Mouse (Mus musculus) neutrophil, adult 5-6 weeks (primary cell): ENCODE results near the gene Trio. TPM values are rescaled to one million over a fixed set of nuclear protein-coding genes. Genes with fewer than 3 reads are reported as not detected.

Experiments used
- ATAC-seq: fragments of 151-379, 151-347 bp; 2 replicates; pipeline ENCODE4 v1.8.0; 2017; ENCODE audit warnings: mild to moderate bottlenecking, moderate TSS enrichment; ENCODE audit not compliant: insufficient number of reproducible peaks, poor library complexity, low FRiP score, severe bottlenecking; ENCODE audit errors: extremely low read depth
- total RNA-seq: library from RNA; stranded (forward); fragments of 200-1000 nt; gene quantifications from 2 replicates; pipeline ENCODE4 v1.2.3, GENCODE M21; 2017

Trio gene
- total RNA-seq, 1 experiment from 2014 or later = 28.9 TPM

GRCm38 (mm10) chr15:27905341-27905740 is 120.3 kb downstream of the Trio start:
- no peak for ATAC-seq

GRCm38 (mm10) chr15:27904346-27905005 is 121.2 kb downstream of the Trio start:
- ATAC-seq = no peak

GRCm38 (mm10) chr15:27901200-27901599 is 124.4 kb downstream of the Trio start:
- no peak for ATAC-seq

DNA sequence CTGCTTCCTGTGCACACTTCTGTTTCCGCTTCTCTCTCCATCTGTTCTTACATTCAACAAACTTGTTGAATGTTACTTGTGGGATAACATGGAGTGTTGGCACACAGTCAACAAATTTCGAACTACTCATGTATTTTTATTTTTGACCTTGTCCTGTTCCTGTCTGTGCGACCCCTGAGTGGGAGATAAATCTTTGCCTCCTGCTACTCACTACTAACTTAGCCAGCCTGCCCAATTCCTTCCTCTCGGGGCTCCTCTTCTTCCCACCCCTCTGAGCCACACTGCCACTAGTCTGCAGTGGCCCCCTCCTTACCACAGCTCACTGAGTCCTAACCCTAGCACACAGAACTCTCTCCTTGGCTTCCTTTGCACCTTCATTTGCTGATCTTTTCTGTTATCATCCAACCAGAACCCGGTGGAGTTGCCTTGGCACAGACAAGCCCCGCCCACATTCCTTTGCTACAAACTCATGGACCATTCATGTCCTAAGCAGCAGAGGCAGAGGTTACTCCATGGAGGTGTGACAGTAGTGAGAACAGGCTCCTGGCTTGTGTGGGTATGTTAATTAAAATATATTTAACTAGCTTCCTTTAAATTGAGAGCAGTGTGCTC is 126.7 kb downstream of the Trio start:
- ATAC-seq = no peak

- ATAC-seq = no peak
Measured at GRCm38 (mm10) chr15:27894112-27894511, 131.5 kb downstream of the Trio start.

DNA sequence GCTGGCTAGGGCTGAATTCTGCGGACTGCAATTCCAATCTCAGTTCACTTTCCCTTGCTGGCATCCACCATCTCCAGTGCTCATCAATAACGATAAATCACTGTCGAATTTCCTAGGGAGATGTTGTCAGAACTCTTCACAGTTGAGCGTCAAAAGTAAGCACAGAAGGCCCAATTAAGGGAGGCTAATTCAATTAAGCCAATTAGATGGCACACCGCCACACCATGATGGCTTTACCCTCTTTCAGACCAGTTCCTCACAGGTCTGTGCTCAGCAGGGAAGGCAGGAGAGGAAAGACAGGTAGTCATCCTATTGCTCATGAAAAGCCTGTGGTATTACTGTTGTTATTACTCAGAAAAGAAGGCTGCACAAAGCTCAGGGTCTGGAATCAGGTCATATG is 133.6 kb downstream of the Trio start:
- no peak for ATAC-seq

- no peak for ATAC-seq
Measured at GRCm38 (mm10) chr15:27890666-27891065, 135.0 kb downstream of the Trio start.

DNA sequence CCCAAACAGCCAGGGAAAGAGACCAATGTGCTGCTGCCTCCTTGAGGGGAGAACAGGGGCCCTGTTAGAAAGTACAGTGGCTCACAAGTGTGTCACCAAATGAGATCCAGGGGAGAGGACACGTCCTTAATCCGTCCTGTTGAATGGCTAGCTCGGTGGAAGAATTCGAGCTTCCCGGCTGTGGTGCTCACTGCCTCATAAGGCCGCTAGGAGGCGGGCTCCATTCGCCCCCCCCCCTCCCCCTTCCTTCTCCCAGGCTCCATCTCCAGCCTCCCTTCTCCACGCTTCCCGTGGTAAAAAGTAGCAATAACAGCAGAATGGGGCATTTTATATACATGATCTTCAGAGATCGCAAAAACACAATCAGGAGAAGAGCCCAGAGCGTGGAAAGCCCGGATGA is 137.5 kb downstream of the Trio start:
- no peak for ATAC-seq

- no peak for ATAC-seq
Measured at GRCm38 (mm10) chr15:27886992-27887391, 138.7 kb downstream of the Trio start.

- ATAC-seq = peak; percentile 67; the same call in 1 of the 2 replicates
Measured at GRCm38 (mm10) chr15:27884347-27885250, 141.0 kb downstream of the Trio start.

DNA sequence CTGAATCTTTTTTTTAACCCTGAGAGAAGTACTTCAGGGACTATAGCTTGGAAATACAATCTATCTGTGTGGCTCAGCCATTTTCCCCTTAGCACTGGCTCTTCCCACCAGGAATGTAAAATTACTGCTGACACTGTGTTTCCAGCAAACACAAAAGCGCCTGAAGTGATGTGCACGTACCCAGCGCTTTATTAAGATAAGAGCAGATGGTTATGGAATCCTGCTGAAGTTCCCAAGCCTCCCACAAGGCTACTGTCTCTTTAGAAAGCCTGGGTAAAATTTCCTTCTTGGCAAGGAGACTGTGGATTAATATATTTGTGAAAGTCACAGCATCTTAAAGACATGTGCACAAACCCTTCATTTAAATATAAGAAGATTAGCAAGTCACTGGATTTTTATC is 141.8 kb downstream of the Trio start:
- no peak for ATAC-seq

- peak; percentile 45 for ATAC-seq
Measured at GRCm38 (mm10) chr15:27882898-27883297, 142.8 kb downstream of the Trio start.

- ATAC-seq = no peak
Measured at GRCm38 (mm10) chr15:27877831-27878230, 147.8 kb downstream of the Trio start.

- ATAC-seq = no peak
Measured at GRCm38 (mm10) chr15:27876327-27876726, 149.3 kb downstream of the Trio start.

GRCm38 (mm10) chr15:27875753-27876152 is 149.9 kb downstream of the Trio start:
- ATAC-seq = no peak

DNA sequence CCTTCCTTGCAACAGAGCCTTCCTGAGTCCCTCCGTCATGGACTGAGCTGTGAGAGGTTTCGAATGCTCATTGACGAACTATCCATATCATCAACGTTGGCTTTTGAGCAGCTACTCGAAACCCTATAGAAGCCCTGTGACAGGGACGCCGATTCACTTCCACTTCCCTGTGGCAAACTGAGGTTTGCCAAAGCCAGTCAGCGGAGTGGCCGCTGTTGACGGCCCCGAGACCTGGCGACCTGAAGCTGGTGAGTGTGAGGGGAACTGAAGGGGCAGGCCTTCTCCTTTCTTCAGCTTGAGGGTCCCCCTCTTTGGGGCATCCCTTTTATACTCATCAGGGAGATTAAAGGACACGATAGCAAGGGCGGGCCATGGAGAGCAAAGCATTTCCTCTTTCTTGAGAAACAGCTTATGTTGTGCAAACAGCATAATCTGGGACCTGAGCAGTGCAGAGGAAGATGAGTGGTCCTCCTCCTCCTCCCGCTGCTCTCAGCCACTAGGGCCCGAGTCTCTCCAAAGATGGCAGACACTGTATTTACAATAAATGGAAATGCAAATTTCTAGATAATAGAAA is 151.8 kb downstream of the Trio start:
- peak; percentile 46; the same call in 1 of the 2 replicates for ATAC-seq

DNA sequence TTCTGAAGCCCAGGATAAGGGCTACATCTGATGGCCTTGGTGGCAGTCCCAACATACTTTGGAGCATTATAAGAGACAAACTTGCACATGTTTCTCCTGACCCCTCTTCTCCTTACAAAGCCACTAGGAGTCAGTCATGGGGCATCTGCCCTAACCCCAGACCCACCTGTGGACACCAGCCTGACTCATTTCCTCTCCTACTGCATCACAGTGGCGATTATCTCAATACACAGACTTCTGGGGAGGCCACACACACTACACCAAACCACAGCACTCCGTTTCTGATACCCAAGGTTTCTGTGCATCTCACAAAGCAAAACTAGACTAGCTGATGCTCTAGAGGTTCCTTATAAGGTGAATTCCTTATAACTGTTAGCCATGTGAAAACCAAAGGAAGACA is 153.4 kb downstream of the Trio start:
- ATAC-seq = no peak

GRCm38 (mm10) chr15:27871708-27872107 is 153.9 kb downstream of the Trio start:
- no peak for ATAC-seq

- ATAC-seq = no peak
Measured at GRCm38 (mm10) chr15:27871260-27871659, 154.4 kb downstream of the Trio start.
